10 mouse cellular contexts compared by ENCODE assay signal in the genomic region with DNA sequence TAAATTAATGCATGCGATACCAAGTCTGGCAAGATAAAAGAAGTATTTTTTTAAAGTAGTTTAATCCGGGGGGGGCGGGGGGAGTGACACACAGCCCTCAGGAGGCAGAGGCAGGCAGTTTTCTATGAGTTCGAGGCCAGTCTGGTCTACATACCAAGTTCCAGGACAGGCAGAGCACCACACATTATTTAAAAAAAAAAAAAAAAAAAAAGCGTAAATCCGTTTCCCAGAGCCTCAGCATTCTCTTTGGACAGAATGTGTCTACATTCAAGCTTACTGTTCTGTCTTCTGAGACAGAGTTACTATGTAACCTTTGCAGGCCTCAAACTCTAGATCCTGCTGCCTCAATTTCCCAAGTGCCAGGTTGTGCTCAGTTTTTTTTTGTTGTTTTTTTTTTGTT. TPM values are rescaled to one million over a fixed set of nuclear protein-coding genes. Genes with fewer than 3 reads are reported as not detected.
A peak's percentile ranks its signal among the peaks of the same experiment; 100 is the strongest.
DNase-seq lines count a peak whose midpoint lies in the region; ATAC-seq and TF ChIP-seq lines count a peak whose summit lies in the region.
"Had no signal": no experiment of that assay in that cellular context is flagged by ENCODE, and none has a peak within 500 bp of the region (broad histone marks: within the 10 kb centered on the region; RNA-seq: fewer than 3 reads in every experiment).

No protein-coding gene starts in this region.

- H3K9me3 ChIP-seq in heart, embryonic 15.5 days (replicated peaks), result no peaks in the 10 kb centered on the region
- no peaks in the 10 kb centered on the region for H3K9me3 ChIP-seq in MEL (replicated peaks; ENCODE audit: insufficient read depth, low read length)
- H3K9me3 ChIP-seq in hindbrain, embryonic 12.5 days (replicated peaks), result no peaks in the 10 kb centered on the region
- no peaks in the 10 kb centered on the region for H3K9me3 ChIP-seq in midbrain, embryonic 11.5 days (ENCODE audit: control insufficient read depth, low read length)

- peaks cover 11% of the 10 kb centered on the region for H3K79me2 ChIP-seq in MEL (ENCODE audit: control insufficient read depth, insufficient read depth, low read length, poor library complexity)

- no peak for ATAC-seq in heart, embryonic 15.5 days (replicated peaks; ENCODE audit: insufficient number of reproducible peaks, insufficient read depth, low FRiP score, low read depth)
- peak; percentile 12; the same call in 1 of the 2 replicates for ATAC-seq in hindbrain, embryonic 12.5 days (ENCODE audit: low FRiP score)
- no peak for ATAC-seq in midbrain, embryonic 11.5 days (ENCODE audit: low FRiP score)

- H3K4me2 ChIP-seq in heart, embryonic 15.5 days, result peak overlapping the region; percentile 93
- H3K4me2 ChIP-seq in hindbrain, embryonic 12.5 days (replicated peaks), result peak overlapping the region; percentile 90
- peak overlapping the region; percentile 88 for H3K4me2 ChIP-seq in midbrain, embryonic 11.5 days

- intact Hi-C loops in heart, postnatal 36 days (cut with DNase I), result loop anchor here (1.0 to 2.0 kb wide), 2 partner anchors 19 to 72 kb away; no protein-coding TSS in a partner anchor

- peaks cover 16% of the 10 kb centered on the region for H3K4me1 ChIP-seq in heart, embryonic 15.5 days (replicated peaks)
- H3K4me1 ChIP-seq in MEL (ENCODE audit: control insufficient read depth in 1 of 2, insufficient read depth in 2 of 2, low read length in 2 of 2), result peaks cover 2 to 16% of the 10 kb centered on the region in 2 experiments; a peak in 3 of 4 replicates
- peaks cover 9% of the 10 kb centered on the region for H3K4me1 ChIP-seq in hindbrain, embryonic 12.5 days
- H3K4me1 ChIP-seq in midbrain, embryonic 11.5 days (ENCODE audit: control insufficient read depth, insufficient read depth, low read length), result peaks cover 5% of the 10 kb centered on the region; the same call in 1 of the 2 replicates

- peak overlapping the region; percentile 69 for H3K27ac ChIP-seq in heart, embryonic 15.5 days
- peak overlapping the region; percentile 47 for H3K27ac ChIP-seq in MEL (ENCODE audit: control insufficient read depth, low read depth, low read length)
- no peak overlapping the region for H3K27ac ChIP-seq in hindbrain, embryonic 12.5 days
- no peak overlapping the region for H3K27ac ChIP-seq in midbrain, embryonic 11.5 days (ENCODE audit: low read depth, low read length)

- WGBS in heart, embryonic 15.5 days, result 40% methylated on average over 6 of the region's 6 CpGs
- WGBS in hindbrain, embryonic 12.5 days, result 56% methylated on average over 6 of the region's 6 CpGs
- WGBS in midbrain, embryonic 11.5 days, result 49% methylated on average over 6 of the region's 6 CpGs

- DNase-seq in heart, postnatal 36 days, result no peak
- DNase-seq in MEL (ENCODE audit: low read depth, low spot score), result no peak
- DNase-seq in midbrain, embryonic 11.5 days (ENCODE audit: low spot score, missing footprints), result no peak
- no peak for DNase-seq in ovary, adult 18-20 months (ENCODE audit: low spot score)
- DNase-seq in gastrocnemius, postnatal 25 days, result no peak
- no peak for DNase-seq in layer of hippocampus, adult 8-10 months (ENCODE audit: low spot score in 2 of 2)

- peak overlapping the region; percentile 74; the same call in 1 of the 2 replicates for H3K9ac ChIP-seq in heart, embryonic 15.5 days
- H3K9ac ChIP-seq in MEL (ENCODE audit: control insufficient read depth, low read depth, low read length, poor library complexity, severe bottlenecking), result peak overlapping the region; percentile 53
- no peak overlapping the region for H3K9ac ChIP-seq in hindbrain, embryonic 12.5 days
- H3K9ac ChIP-seq in midbrain, embryonic 11.5 days (ENCODE audit: low read length), result no peak overlapping the region; the same call in 1 of the 2 replicates

- no peak for TF ChIP-seq CTCF in MEL (IDR thresholded peaks at IDR 0.05 in 2 of 3, conservative IDR thresholded peaks at IDR 0.05 in 1 of 3; ENCODE audit: control insufficient read depth in 1 of 3, insufficient read depth in 1 of 3, low read depth in 2 of 3, low read length in 3 of 3, poor library complexity in 1 of 3, severe bottlenecking in 1 of 3)

- no peak for TF ChIP-seq RAD21 in MEL (IDR thresholded peaks at IDR 0.05; ENCODE audit: low read depth, low read length)

- peaks cover 3% of the 10 kb centered on the region; the same call in 1 of the 2 replicates for H3K27me3 ChIP-seq in heart, embryonic 15.5 days
- no peaks in the 10 kb centered on the region for H3K27me3 ChIP-seq in MEL (ENCODE audit: control insufficient read depth in 1 of 2, insufficient read depth in 2 of 2, low read length in 2 of 2)
- peaks cover 3% of the 10 kb centered on the region; the same call in 1 of the 2 replicates for H3K27me3 ChIP-seq in hindbrain, embryonic 12.5 days
- H3K27me3 ChIP-seq in midbrain, embryonic 11.5 days (ENCODE audit: control insufficient read depth, insufficient read depth, low read length), result 0 out of 2 replicates have a peak, but pooled peaks cover 3% of the 10 kb centered on the region

- TF ChIP-seq EP300 in MEL (IDR thresholded peaks at IDR 0.05; ENCODE audit: low read depth in 1 of 2, low read length in 2 of 2), result no peak

- TF ChIP-seq POLR2A in MEL (IDR thresholded peaks at IDR 0.05; ENCODE audit: control insufficient read depth in 1 of 2, insufficient read depth in 1 of 2, low read depth in 1 of 2, low read length in 2 of 2, poor library complexity in 1 of 2), result no peak

- no peaks in the 10 kb centered on the region for H3K36me3 ChIP-seq in heart, embryonic 15.5 days
- H3K36me3 ChIP-seq in MEL (ENCODE audit: control insufficient read depth in 1 of 2, insufficient read depth in 2 of 2, low read length in 2 of 2), result peaks cover 0 to 13% of the 10 kb centered on the region in 2 experiments; a peak in 2 of 4 replicates
- no peaks in the 10 kb centered on the region for H3K36me3 ChIP-seq in hindbrain, embryonic 12.5 days
- H3K36me3 ChIP-seq in midbrain, embryonic 11.5 days (ENCODE audit: control insufficient read depth, insufficient read depth, low read length), result no peaks in the 10 kb centered on the region; the same call in 1 of the 2 replicates

- peak overlapping the region; percentile 76 for H3K4me3 ChIP-seq in heart, embryonic 15.5 days
- peak overlapping the region; percentile 75 to 89 for H3K4me3 ChIP-seq in MEL (ENCODE audit: control insufficient read depth in 1 of 2, insufficient read depth in 1 of 2, low read depth in 2 of 2, low read length in 2 of 2)
- peak overlapping the region; percentile 59 for H3K4me3 ChIP-seq in hindbrain, embryonic 12.5 days
- H3K4me3 ChIP-seq in midbrain, embryonic 11.5 days (ENCODE audit: low read depth, low read length), result peak overlapping the region; percentile 65

RNA-seq across cellular contexts. Expression of a gene that starts 0.5 kb away (rescaled TPM):
- 37.9 and 38.6 TPM in 2 replicates for polyA plus RNA-seq in heart, embryonic 15.5 days (2015; fragmentation: Nextera tagmentation; extraction: Ambion mirVana)
- total RNA-seq in heart, postnatal 36 days (2021), result 10 to 100 TPM; 35.7 to 41.4 TPM
- total RNA-seq in MEL (2012; rRNA removed), result 13.8 and 17.2 TPM in 2 replicates
- 10 to 100 TPM in 1 of 2 experiments, not detected in 1; 19.6 TPM for polyA plus RNA-seq in MEL (2012; ENCODE audit: insufficient read depth in 1 of 2, insufficient read length in 2 of 2, low read depth in 1 of 2, low replicate concordance in 2 of 2, missing spikeins in 1 of 2)
- 24.5 and 25.6 TPM in 2 replicates for polyA plus RNA-seq in hindbrain, embryonic 12.5 days (2016; fragmentation: Nextera tagmentation; extraction: Ambion mirVana)
- polyA plus RNA-seq in midbrain, embryonic 11.5 days (2014; fragmentation: Nextera tagmentation; extraction: Ambion mirVana), result 25.7 and 27.5 TPM in 2 replicates
- 10 to 100 TPM; 31.0 to 35.6 TPM for total RNA-seq in gastrocnemius, postnatal 25 days (2021)
- 10 to 100 TPM in 1 of 4 experiments, 1 to 10 TPM in 3; 9.2 to 10.3 (median 9.6) TPM for total RNA-seq in layer of hippocampus, adult 8-10 months (2022)

RNA-seq across cellular contexts. Expression of a gene that starts 13.5 kb away (rescaled TPM):
- 0.08 TPM in 1 of 2 replicates, not detected in the other for polyA plus RNA-seq in heart, embryonic 15.5 days (2015; fragmentation: Nextera tagmentation; extraction: Ambion mirVana)
- total RNA-seq in heart, postnatal 36 days (2021), result not detected
- total RNA-seq in MEL (2012; rRNA removed), result not detected in 2 replicates
- polyA plus RNA-seq in MEL (2012; ENCODE audit: insufficient read depth in 1 of 2, insufficient read length in 2 of 2, low read depth in 1 of 2, low replicate concordance in 2 of 2, missing spikeins in 1 of 2), result under 1 TPM in 1 of 2 experiments, not detected in 1; 0.04 TPM
- polyA plus RNA-seq in hindbrain, embryonic 12.5 days (2016; fragmentation: Nextera tagmentation; extraction: Ambion mirVana), result not detected in 2 replicates
- polyA plus RNA-seq in midbrain, embryonic 11.5 days (2014; fragmentation: Nextera tagmentation; extraction: Ambion mirVana), result 0.12 TPM in 1 of 2 replicates, not detected in the other
- total RNA-seq in gastrocnemius, postnatal 25 days (2021), result under 1 TPM in 1 of 2 experiments, not detected in 1; 0.13 TPM
- not detected for total RNA-seq in layer of hippocampus, adult 8-10 months (2022)
- total RNA-seq: common myeloid progenitor, adult 5-6 weeks; layer of hippocampus, postnatal 14 days had no signal

RNA-seq across cellular contexts. Expression of a gene that starts 17.9 kb away (rescaled TPM):
- polyA plus RNA-seq in heart, embryonic 15.5 days (2015; fragmentation: Nextera tagmentation; extraction: Ambion mirVana), result 0.58 and 0.66 TPM in 2 replicates
- under 1 TPM; 0.58 to 0.92 TPM for total RNA-seq in heart, postnatal 36 days (2021)
- 11.8 and 15.6 TPM in 2 replicates for total RNA-seq in MEL (2012; rRNA removed)
- polyA plus RNA-seq in MEL (2012; ENCODE audit: insufficient read depth in 1 of 2, insufficient read length in 2 of 2, low read depth in 1 of 2, low replicate concordance in 2 of 2, missing spikeins in 1 of 2), result 10 to 100 TPM in 1 of 2 experiments, not detected in 1; 17.8 TPM
- 0.61 and 0.70 TPM in 2 replicates for polyA plus RNA-seq in hindbrain, embryonic 12.5 days (2016; fragmentation: Nextera tagmentation; extraction: Ambion mirVana)
- 0.72 and 0.82 TPM in 2 replicates for polyA plus RNA-seq in midbrain, embryonic 11.5 days (2014; fragmentation: Nextera tagmentation; extraction: Ambion mirVana)
- under 1 TPM; 0.41 to 0.94 TPM for total RNA-seq in gastrocnemius, postnatal 25 days (2021)
- total RNA-seq in layer of hippocampus, adult 8-10 months (2022), result 10 to 100 TPM; 24.4 to 33.2 (median 24.6) TPM

RNA-seq across cellular contexts. Expression of a gene that starts 19.7 kb away (rescaled TPM):
- polyA plus RNA-seq in heart, embryonic 15.5 days (2015; fragmentation: Nextera tagmentation; extraction: Ambion mirVana), result 22.3 and 32.1 TPM in 2 replicates
- total RNA-seq in heart, postnatal 36 days (2021), result 10 to 100 TPM in 1 of 2 experiments, 1 to 10 TPM in 1; 8.9 to 12.2 TPM
- 49.3 and 50.2 TPM in 2 replicates for total RNA-seq in MEL (2012; rRNA removed)
- 100 to 1,000 TPM in 1 of 2 experiments, 10 to 100 TPM in 1; 89.8 to 627 TPM for polyA plus RNA-seq in MEL (2012; ENCODE audit: insufficient read depth in 1 of 2, insufficient read length in 2 of 2, low read depth in 1 of 2, low replicate concordance in 2 of 2, missing spikeins in 1 of 2)
- polyA plus RNA-seq in hindbrain, embryonic 12.5 days (2016; fragmentation: Nextera tagmentation; extraction: Ambion mirVana), result 46.2 and 53.7 TPM in 2 replicates
- 48.1 and 52.5 TPM in 2 replicates for polyA plus RNA-seq in midbrain, embryonic 11.5 days (2014; fragmentation: Nextera tagmentation; extraction: Ambion mirVana)
- total RNA-seq in gastrocnemius, postnatal 25 days (2021), result 1 to 10 TPM; 2.0 to 3.5 TPM
- 1 to 10 TPM; 5.7 to 8.0 (median 7.4) TPM for total RNA-seq in layer of hippocampus, adult 8-10 months (2022)

RNA-seq across cellular contexts. Expression of a gene that starts 32.1 kb away (rescaled TPM):
- polyA plus RNA-seq in heart, embryonic 15.5 days (2015; fragmentation: Nextera tagmentation; extraction: Ambion mirVana), result 33.8 and 38.2 TPM in 2 replicates
- 10 to 100 TPM; 89.2 to 95.3 TPM for total RNA-seq in heart, postnatal 36 days (2021)
- 5.1 and 5.8 TPM in 2 replicates for total RNA-seq in MEL (2012; rRNA removed)
- polyA plus RNA-seq in MEL (2012; ENCODE audit: insufficient read depth in 1 of 2, insufficient read length in 2 of 2, low read depth in 1 of 2, low replicate concordance in 2 of 2, missing spikeins in 1 of 2), result 10 to 100 TPM in 1 of 2 experiments, not detected in 1; 23.5 TPM
- 22.5 and 25.5 TPM in 2 replicates for polyA plus RNA-seq in hindbrain, embryonic 12.5 days (2016; fragmentation: Nextera tagmentation; extraction: Ambion mirVana)
- polyA plus RNA-seq in midbrain, embryonic 11.5 days (2014; fragmentation: Nextera tagmentation; extraction: Ambion mirVana), result 19.7 TPM in 2 replicates
- 10 to 100 TPM; 54.4 to 61.5 TPM for total RNA-seq in gastrocnemius, postnatal 25 days (2021)
- 10 to 100 TPM; 12.1 to 19.4 (median 16.5) TPM for total RNA-seq in layer of hippocampus, adult 8-10 months (2022)

Comparison
In these comparisons a context has a peak if more than half of its experiments do, and no peak if none do; other contexts are left out.
1. H3K27ac ChIP-seq: peak in heart, embryonic 15.5 days (single experiment) and MEL (single experiment); none in hindbrain, embryonic 12.5 days (single experiment) and midbrain, embryonic 11.5 days (single experiment).
2. H3K9ac ChIP-seq: peak in heart, embryonic 15.5 days (single experiment) and MEL (single experiment); none in hindbrain, embryonic 12.5 days (single experiment) and midbrain, embryonic 11.5 days (single experiment).
3. Peak in every context shown above with its lines, with median percentiles within 50 percentile points of each other: H3K4me2 ChIP-seq and H3K4me3 ChIP-seq.